Mouse (Mus musculus) thymus, adult 2 months (tissue): ENCODE results near the gene Ush2a.

ENCODE experiments used
- CTCF ChIP-seq: fragments of 200-500 bp; IDR thresholded peaks from 2 replicates; pipeline ENCODE4 v1.5.1; 2012; ENCODE audit warnings: mild to moderate bottlenecking, control low read depth, low read length, moderate library complexity, borderline replicate concordance; ENCODE audit not compliant: control insufficient read depth, poor library complexity, insufficient read depth; ENCODE audit errors: extremely low read depth
- POLR2A ChIP-seq: fragments of 200-500 bp; IDR thresholded peaks from 2 replicates; pipeline ENCODE4 v1.6.1; 2012; ENCODE audit warnings: mild to moderate bottlenecking, low read length, control low read depth, moderate library complexity; ENCODE audit not compliant: control insufficient read depth, poor library complexity, insufficient read depth; ENCODE audit errors: extremely low read depth

GRCm38 (mm10) chr1:188847242-188847641, 585.4 kb downstream of the Ush2a start:
- TF ChIP-seq CTCF (no peak), POLR2A (no peak)
